Mouse (Mus musculus): Measurements from ENCODE around the gene Prpf40a. TPM values are rescaled to one million over a fixed set of nuclear protein-coding genes. Genes with fewer than 3 reads are reported as not detected.

The Prpf40a gene
- total RNA-seq, 2 experiments from 2014 or later: 30.0 to 31.4 TPM

DNA sequence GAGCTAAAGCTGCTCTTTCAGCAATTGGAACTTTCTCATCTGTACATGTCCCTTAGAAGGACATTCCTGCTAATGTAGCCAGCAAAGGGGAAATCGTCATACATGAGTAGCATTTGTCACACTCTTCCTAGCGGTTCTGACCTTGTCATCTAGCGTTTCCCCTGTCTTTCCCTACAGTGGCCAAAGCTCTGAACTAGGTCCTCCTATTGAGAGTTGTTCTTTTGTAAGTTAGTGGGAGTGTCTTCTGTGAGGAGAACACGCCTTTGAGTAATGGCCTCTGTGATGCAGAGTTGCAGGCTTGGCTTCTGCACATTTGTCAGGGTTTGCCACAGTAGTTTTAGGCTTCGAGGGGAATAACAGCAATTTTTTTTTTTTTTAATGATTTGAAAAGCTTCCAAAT, 82.5 kb downstream of the Prpf40a start:
- no peak for DNase-seq (ENCODE audit: low spot score)
- intact Hi-C loops (cut with DNase I): no loop called here

DNA sequence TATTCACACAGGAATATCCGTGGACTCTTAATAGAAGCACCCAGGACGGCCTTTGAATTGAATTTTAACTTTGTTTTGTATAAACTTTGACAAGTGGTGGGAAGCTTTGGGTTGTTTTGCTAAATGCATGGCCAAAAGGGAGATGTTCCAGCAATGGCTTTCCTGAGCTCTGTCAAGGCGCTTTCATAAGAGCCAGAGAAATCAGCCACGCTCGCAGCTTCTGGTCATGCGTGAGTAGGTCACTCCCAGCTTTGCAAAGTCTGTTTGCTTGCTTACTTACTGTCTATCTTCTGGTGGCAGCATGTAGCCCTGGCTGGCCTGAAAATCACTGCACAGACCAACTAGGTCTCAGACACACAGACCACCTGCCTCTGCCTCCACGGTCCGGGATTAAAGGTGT, 84.6 kb downstream of the Prpf40a start:
- DNase-seq (ENCODE audit: low spot score): no peak
- intact Hi-C loops (cut with DNase I): no loop called here

DNA sequence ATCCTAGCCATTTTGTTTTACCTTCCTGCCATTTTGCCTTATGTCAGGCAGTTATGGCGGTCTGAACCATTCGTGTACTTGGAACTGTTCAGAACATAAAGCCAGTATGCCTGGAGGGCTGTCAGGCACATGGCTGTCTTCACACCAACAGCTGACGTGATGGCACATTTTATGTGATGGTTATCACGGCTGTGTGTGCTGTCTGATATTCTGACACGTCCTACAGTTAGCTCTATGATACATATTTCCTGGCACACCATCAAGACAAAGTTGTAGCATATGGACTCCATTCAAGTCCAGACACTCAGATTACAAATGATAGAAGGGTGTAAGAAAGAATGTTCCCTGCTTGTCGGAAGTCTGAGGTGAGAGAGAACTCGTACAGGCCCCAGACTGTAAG, 85.0 kb downstream of the Prpf40a start:
- no peak for DNase-seq (ENCODE audit: low spot score)
- intact Hi-C loops (cut with DNase I): no loop called here

DNA sequence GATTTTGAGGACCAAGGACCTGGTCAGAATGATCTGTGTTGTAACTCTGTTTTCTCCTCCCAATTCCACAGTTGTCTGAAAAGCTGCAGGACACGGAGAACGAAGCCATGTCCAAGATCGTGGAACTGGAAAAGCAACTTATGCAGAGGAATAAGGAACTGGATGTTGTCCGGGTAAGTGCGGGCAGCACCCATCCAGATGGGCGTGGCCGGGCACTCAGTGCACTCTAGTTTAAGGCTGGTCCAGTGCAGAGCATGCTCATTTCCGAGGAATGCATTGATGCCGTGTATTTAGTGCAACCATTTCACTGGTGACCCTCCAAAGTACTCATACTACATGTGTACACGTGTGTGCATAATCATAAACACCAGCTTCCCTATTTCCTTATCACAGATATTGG, 85.7 kb downstream of the Prpf40a start:
- no peak for DNase-seq (ENCODE audit: low spot score)
- intact Hi-C loops (cut with DNase I): no loop called here

DNA sequence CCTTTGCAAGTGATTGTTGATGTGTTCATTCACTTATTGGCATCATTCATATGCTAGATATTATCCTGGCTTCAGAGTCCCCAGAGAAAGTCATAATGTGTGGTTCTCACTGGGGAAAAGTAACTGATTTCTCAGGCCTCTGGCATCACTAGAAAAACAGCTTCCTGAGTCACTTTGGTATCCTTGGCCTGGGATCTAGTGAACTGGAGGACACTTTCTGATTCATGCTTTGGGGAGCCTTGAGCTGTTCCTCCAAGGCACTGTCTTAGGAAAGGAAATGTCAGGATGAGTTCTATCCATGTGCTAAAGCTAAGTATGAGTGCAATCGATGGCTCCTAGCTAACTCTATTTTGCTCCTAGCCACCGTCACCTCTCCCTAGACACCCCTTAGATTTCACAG, 88.2 kb downstream of the Prpf40a start:
- intact Hi-C loops (cut with DNase I): no loop called here
- no peak for DNase-seq (ENCODE audit: low spot score)

DNA sequence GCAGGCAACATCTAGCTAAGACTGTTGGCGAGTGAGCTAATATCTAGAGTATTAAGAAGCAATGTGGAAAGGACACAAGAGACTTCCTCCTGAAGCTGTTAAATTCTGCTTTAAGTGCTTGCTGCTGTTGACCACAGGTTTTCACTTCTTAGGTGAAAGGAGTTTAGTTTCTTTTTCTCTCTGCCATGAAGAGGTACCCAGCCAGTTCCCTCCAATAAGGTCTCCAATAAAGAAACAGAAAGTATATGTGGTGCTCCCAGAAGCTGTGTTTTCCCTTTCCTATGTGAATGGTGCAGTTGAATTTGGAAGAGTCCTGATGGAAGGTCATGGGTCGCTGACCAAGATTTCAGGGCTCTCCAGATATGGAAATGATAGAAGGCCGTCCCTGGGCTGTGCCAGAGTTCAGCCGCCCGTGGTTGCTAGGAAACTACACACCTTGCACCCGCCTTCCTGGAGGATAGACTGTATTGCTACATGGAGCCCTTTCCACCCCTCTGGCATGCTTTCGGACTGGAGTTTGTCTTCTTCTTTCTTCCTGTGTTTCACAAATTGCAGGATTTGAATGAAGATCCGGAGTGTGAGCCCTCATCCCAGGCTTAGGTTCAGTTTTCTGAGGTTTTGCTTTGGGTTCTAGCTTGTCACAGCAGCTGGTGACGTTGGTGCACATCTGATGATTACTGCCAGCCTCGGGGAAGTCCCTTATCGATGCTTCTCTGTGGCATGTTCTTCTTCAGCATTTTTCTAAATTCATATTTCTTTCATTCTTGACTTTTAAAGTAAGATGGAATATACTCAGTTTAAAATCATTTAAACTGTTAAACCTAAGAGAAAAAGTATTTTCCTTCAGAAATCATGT, 89.0 kb downstream of the Prpf40a start:
- intact Hi-C loops (cut with DNase I): no loop called here
- DNase-seq (ENCODE audit: low spot score): no peak

DNA sequence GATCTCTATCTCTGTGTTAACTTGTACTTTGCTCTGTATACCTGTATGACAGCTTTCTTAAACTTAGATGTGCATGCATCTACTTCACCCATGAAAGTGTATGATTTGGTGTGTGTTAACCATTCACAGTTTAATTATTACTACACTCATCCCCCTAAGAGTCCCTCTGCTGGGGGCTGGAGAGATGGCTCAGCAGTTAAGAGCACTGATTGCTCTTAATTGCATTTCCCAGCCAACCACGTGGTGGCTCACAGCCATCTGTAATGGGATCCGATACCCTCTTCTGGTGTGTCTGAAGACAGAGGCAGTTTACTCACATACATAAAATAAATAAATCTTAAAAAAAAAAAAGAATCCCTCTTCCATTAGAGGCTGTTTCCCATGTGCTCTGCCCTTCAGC, 91.0 kb downstream of the Prpf40a start:
- no peak for DNase-seq (ENCODE audit: low spot score)
- intact Hi-C loops (cut with DNase I): no loop called here

DNA sequence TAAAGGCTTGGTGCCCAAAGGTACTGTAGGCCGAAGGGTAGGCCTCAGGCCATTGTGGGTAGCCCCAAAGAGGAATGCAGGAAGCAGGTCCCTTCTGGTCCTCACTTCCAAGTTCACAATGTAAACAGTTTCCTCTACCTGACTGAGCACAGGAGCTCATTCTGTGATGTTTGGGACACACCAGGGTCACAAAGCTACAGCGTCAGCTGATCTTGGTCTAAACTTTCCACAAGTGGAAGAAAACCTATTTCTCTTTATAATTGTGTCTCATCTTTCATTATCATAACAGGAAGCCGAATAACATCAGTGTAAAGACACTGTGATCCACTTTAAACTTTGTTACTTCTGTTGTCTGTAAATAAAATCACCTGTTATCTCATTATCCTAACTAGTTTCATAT, 95.6 kb downstream of the Prpf40a start:
- DNase-seq (ENCODE audit: low spot score): no peak
- intact Hi-C loops (cut with DNase I): no loop called here

DNA sequence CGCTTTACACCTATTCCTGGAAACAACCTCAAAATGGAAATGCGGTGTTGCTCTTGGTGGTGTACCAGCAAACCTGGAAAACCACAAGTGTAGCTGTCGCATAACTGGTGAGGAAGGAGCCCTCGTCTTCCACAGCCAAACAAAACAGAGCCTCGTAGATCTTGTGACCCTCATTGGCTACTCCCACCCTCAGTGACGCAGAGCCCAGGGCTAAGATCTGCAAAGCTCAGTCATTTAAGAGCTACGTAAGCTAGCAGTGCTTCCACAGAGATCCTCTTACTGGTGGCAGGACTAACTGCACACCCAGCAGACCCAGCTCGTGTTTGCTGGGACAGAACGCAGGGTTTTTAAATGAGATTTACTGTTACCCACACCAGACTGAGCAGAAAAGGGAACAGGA, 96.1 kb downstream of the Prpf40a start:
- DNase-seq (ENCODE audit: low spot score): no peak
- intact Hi-C loops (cut with DNase I): no loop called here

DNA sequence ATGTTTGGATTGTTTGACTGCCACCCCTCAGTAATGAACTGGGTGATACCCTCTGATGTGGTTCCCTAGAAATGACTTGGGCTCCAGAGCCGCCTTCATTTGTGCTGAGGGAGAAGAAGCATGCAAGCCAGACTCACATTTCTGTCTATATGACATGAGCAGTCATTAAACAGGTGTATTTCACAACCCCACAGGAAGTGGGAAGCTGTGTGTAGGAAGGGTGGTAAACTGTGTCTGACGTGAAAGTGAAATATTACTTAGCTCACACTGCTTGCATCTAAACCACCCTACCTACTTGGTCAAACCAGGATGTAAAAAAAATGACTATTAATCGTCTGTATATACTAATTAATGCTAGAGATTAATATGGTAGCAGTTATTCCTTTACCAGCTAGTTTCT, 102.3 kb downstream of the Prpf40a start:
- no peak for DNase-seq (ENCODE audit: low spot score)
- intact Hi-C loops (cut with DNase I): loop anchor here (10.0 kb wide), 1 partner anchor 144 kb away; no protein-coding TSS in a partner anchor

DNA sequence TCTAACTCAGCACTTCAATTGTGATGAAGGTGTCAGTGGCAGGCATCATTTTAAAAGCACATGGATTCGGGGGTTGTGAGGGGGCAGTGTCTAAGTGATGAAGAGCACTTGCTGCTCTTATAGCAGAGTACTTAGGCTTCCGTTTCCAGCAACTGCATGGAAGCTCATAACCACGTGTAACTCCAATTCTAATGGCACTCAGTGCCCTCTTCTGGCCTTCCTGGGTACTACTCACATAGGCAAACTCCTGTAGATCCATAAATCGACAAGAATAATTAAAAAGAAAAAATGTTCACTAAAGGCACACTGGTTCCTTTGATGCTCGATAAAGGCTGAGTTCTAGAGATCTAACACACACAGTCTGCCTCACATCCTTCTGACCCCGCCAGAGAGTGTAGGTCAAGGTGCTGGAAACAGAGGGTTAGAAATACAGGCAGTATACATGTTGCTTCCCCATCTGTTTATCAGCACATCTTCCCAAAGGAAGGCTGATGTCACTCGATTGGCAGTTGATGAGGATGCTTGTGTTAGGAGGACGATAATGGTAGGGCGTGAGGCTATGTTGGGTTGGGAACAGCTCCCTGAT, 105.4 kb downstream of the Prpf40a start:
- intact Hi-C loops (cut with DNase I): loop anchor here (2.0 to 10.0 kb wide), 3 partner anchors 79 to 329 kb away; no protein-coding TSS in a partner anchor

More for the DNA sequence above, 105.4 kb downstream of the Prpf40a start:
- DNase-seq (ENCODE audit: low spot score): no peak

Other genes with a start within 250 kb of the Prpf40a start
- 10 to 100 TPM; 10.8 to 15.8 TPM for gene Arl6ip6, start 442 bp upstream of the Prpf40a start, total RNA-seq (2021)

Measured in heart, postnatal 25 days (tissue).